ENCODE assay signal across 11 mouse cellular contexts in genomic region chr11:3918738-3919137, GRCm38 (mm10). TPM values are rescaled to one million over a fixed set of nuclear protein-coding genes. Genes with fewer than 3 reads are reported as not detected.
DNase-seq lines count a peak whose midpoint lies in the region; ATAC-seq and TF ChIP-seq lines count a peak whose summit lies in the region.
"Had no signal": no experiment of that assay in that cellular context is flagged by ENCODE, and none has a peak within 500 bp of the region (broad histone marks: within the 10 kb centered on the region; RNA-seq: fewer than 3 reads in every experiment).

No protein-coding gene starts in this region.

- no peak overlapping the region for H3K4me3 ChIP-seq in kidney, adult 2 months (ENCODE audit: insufficient read depth, low read depth, low read length)
- no peak overlapping the region for H3K4me3 ChIP-seq in cortical plate, adult 2 months (ENCODE audit: insufficient read depth, low read length)
- H3K4me3 ChIP-seq: erythroblast, embryonic 14.5 days; heart, embryonic 13.5 days; megakaryocyte, embryonic 14.5 days had no signal

- H3K36me3 ChIP-seq in kidney, adult 2 months (ENCODE audit: control insufficient read depth, insufficient read depth, low read length) = peaks cover 3% of the 10 kb centered on the region; the same call in 1 of the 2 replicates

- no peak for ATAC-seq in frontal cortex, adult (ENCODE audit: low TSS enrichment)

- no peaks in the 10 kb centered on the region for H3K27me3 ChIP-seq in kidney, adult 2 months (replicated peaks; ENCODE audit: control insufficient read depth, insufficient read depth, low read length)
- H3K27me3 ChIP-seq: heart, embryonic 13.5 days had no signal

- H3K4me1 ChIP-seq in kidney, adult 2 months (ENCODE audit: control insufficient read depth, insufficient read depth, low read length) = no peaks in the 10 kb centered on the region
- no peaks in the 10 kb centered on the region for H3K4me1 ChIP-seq in cortical plate, adult 2 months (ENCODE audit: control insufficient read depth, insufficient read depth, low read length)

- H3K27ac ChIP-seq in kidney, adult 2 months (ENCODE audit: insufficient read depth, low read depth, low read length) = no peak overlapping the region
- H3K27ac ChIP-seq in cortical plate, adult 2 months (ENCODE audit: insufficient read depth, low read length) = no peak overlapping the region
- H3K27ac ChIP-seq: heart, embryonic 13.5 days had no signal

- peak; percentile 58 for TF ChIP-seq CTCF in kidney, adult 2 months (conservative IDR thresholded peaks at IDR 0.05; ENCODE audit: insufficient read depth, insufficient read length, low read depth, low read length)
- TF ChIP-seq CTCF in cortical plate, adult 2 months (IDR thresholded peaks at IDR 0.05; ENCODE audit: extremely low read depth, insufficient read depth, low read length) = 0 out of 2 replicates have a peak, but pooled peaks have one; percentile 15

- WGBS in kidney, adult 2 months = 44% methylated on average over 1 of the region's 1 CpGs

- DNase-seq in kidney, adult 2 months = peak; percentile 56
- no peak for DNase-seq in kidney, adult 8-10 months
- DNase-seq in 3T3-L1 (ENCODE audit: low read depth, low spot score) (peak; percentile 65), A20 (ENCODE audit: low read depth, low spot score) (peak; percentile 40)
- DNase-seq in urinary bladder, adult 2 months (ENCODE audit: low spot score) = no peak
- DNase-seq: adrenal gland, postnatal 10 days had no signal

- TF ChIP-seq POLR2A in kidney, adult 2 months (IDR thresholded peaks at IDR 0.05; ENCODE audit: low read depth, low read length) = no peak
- no peak for TF ChIP-seq POLR2A in cortical plate, adult 2 months (IDR thresholded peaks at IDR 0.05; ENCODE audit: extremely low read depth, insufficient read depth, low read length)

RNA-seq across cellular contexts. Expression of gene Slc35e4, which starts 4.3 kb away (rescaled TPM):
- polyA plus RNA-seq in kidney, adult 2 months (2012; rRNA removed) = 8.1 and 10.6 TPM in 2 replicates
- polyA plus RNA-seq in cortical plate, adult 2 months (2012; rRNA removed) = 20.7 and 21.7 TPM in 2 replicates
- polyA plus RNA-seq in urinary bladder, adult 2 months (2012; rRNA removed) = 10.4 and 13.0 TPM in 2 replicates

RNA-seq across cellular contexts. Expression of gene Tcn2, which starts 13.2 kb away (rescaled TPM):
- 2,179 and 2,584 TPM in 2 replicates for polyA plus RNA-seq in kidney, adult 2 months (2012; rRNA removed)
- polyA plus RNA-seq in cortical plate, adult 2 months (2012; rRNA removed) = 32.0 and 33.7 TPM in 2 replicates
- 101 and 110 TPM in 2 replicates for polyA plus RNA-seq in urinary bladder, adult 2 months (2012; rRNA removed)

RNA-seq across cellular contexts. Expression of gene Dusp18, which starts 23.7 kb away (rescaled TPM):
- polyA plus RNA-seq in kidney, adult 2 months (2012; rRNA removed) = 7.0 and 7.1 TPM in 2 replicates
- 19.3 and 19.4 TPM in 2 replicates for polyA plus RNA-seq in cortical plate, adult 2 months (2012; rRNA removed)
- polyA plus RNA-seq in urinary bladder, adult 2 months (2012; rRNA removed) = 2.5 and 3.0 TPM in 2 replicates
- polyA plus RNA-seq: erythroblast, embryonic 14.5 days had no signal

RNA-seq across cellular contexts. Expression of gene 4921536K21Rik, which starts 23.8 kb away (rescaled TPM):
- polyA plus RNA-seq in kidney, adult 2 months (2012; rRNA removed) = 0.83 and 1.1 TPM in 2 replicates
- 0.25 and 0.29 TPM in 2 replicates for polyA plus RNA-seq in cortical plate, adult 2 months (2012; rRNA removed)
- polyA plus RNA-seq in urinary bladder, adult 2 months (2012; rRNA removed) = 0.25 and 0.34 TPM in 2 replicates

RNA-seq across cellular contexts. Expression of gene Pes1, which starts 45.0 kb away (rescaled TPM):
- 33.3 and 33.8 TPM in 2 replicates for polyA plus RNA-seq in kidney, adult 2 months (2012; rRNA removed)
- 34.4 and 34.6 TPM in 2 replicates for polyA plus RNA-seq in cortical plate, adult 2 months (2012; rRNA removed)
- polyA plus RNA-seq in urinary bladder, adult 2 months (2012; rRNA removed) = 42.4 and 43.1 TPM in 2 replicates

Comparison
In these comparisons a context has a peak if more than half of its experiments do, and no peak if none do; other contexts are left out.
1. DNase-seq: peak in kidney, adult 2 months (single experiment), 3T3-L1 (single experiment) and A20 (single experiment); none in kidney, adult 8-10 months (0 of 2) and urinary bladder, adult 2 months (single experiment).
2. RNA of gene Tcn2, which starts 13.2 kb away (polyA plus RNA-seq): 2,179 to 2,584 TPM in kidney, adult 2 months; 101 to 110 TPM in urinary bladder, adult 2 months and 32.0 to 33.7 TPM in cortical plate, adult 2 months; every median in the first group is over 10 times any median in the second.